Mouse (Mus musculus) CH12.LX (cell line): Measurements from ENCODE around the gene Rhox11.

Experiments used
- CTCF ChIP-seq, 2 experiments: IDR thresholded peaks in 1 of 2; conservative IDR thresholded peaks in 1 of 2; 2 replicates each; pipeline ENCODE4 v1.5.1; 2011 to 2012; ENCODE audit warnings: low read depth in 2 of 2, low read length in 2 of 2, improper control_type of control experiment in 1 of 2, inconsistent platforms in 1 of 2, mild to moderate bottlenecking in 1 of 2, moderate library complexity in 1 of 2
- POLR2A ChIP-seq: IDR thresholded peaks from 2 replicates; pipeline ENCODE4 v1.6.1; 2011; ENCODE audit warnings: low read depth, mild to moderate bottlenecking, improper control_type of control experiment, low read length

DNA sequence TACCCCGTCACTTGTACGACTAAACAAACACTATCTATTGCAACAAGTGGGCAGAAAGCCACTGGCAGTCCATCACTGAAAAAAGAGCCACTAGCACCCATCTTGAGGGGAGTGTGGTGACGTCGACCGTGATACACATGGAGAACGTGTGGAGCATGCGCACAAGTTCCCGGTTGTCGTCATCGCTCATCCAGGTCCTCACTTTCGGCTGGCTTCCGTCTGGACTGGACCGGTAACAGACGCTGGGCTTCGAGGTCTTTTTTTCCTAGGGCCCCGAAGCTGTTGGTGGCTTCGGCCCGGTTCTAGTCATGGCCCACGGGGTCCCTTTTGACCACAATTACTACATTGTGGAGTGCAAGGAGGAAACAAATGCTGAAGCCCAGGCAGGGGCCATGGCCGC is 36.0 kb upstream of the Rhox11 start, which contains the start of gene Rhox13:
- TF ChIP-seq CTCF (conservative IDR thresholded peaks at IDR 0.05 in 1 of 2, IDR thresholded peaks at IDR 0.05 in 1 of 2; ENCODE audit: low read depth in 2 of 2, low read length in 2 of 2) (no peak), POLR2A (peak; percentile 68)
